Mouse (Mus musculus): ENCODE measurements around the gene Mup21. TPM values are rescaled to one million over a fixed set of nuclear protein-coding genes. Genes with fewer than 3 reads are reported as not detected.

Gene Mup21
- polyA plus RNA-seq, 1 experiment from 2014 or later, result not detected

Other genes with a start within 250 kb of the Mup21 start
- not detected in 2 replicates for gene Mup20, start 96.7 kb downstream of the Mup21 start, polyA plus RNA-seq (2015; fragmentation: Nextera tagmentation; extraction: Ambion mirVana)
- not detected in 2 replicates for gene Mup3, start 63.5 kb downstream of the Mup21 start, polyA plus RNA-seq (2015; fragmentation: Nextera tagmentation; extraction: Ambion mirVana)
- gene Zfp37, start 80.2 kb upstream of the Mup21 start, polyA plus RNA-seq (2015; fragmentation: Nextera tagmentation; extraction: Ambion mirVana), result 9.5 and 10.5 TPM in 2 replicates
- gene Slc31a2, start 111.7 kb upstream of the Mup21 start, polyA plus RNA-seq (2015; fragmentation: Nextera tagmentation; extraction: Ambion mirVana), result 21.2 and 21.4 TPM in 2 replicates
- 26.1 and 27.1 TPM in 2 replicates for gene Fkbp15, start 209.7 kb upstream of the Mup21 start, polyA plus RNA-seq (2015; fragmentation: Nextera tagmentation; extraction: Ambion mirVana)
- 51.2 and 51.9 TPM in 2 replicates for gene Slc31a1, start 209.9 kb upstream of the Mup21 start, polyA plus RNA-seq (2015; fragmentation: Nextera tagmentation; extraction: Ambion mirVana)